Mouse (Mus musculus) ovary, adult 10 weeks (tissue): ENCODE results near the gene Eaf2. TPM values are rescaled to one million over a fixed set of nuclear protein-coding genes. Genes with fewer than 3 reads are reported as not detected.

Experiments
- polyA plus RNA-seq: library from polyadenylated mRNA; stranded (reverse); fragments of 350-450 nt; fragmentation: Illumina TruSeq; extraction: RNeasy Lipid Tissue Mini Kit (QIAGEN cat#74804); gene quantifications from one replicate; pipeline ENCODE4 v1.2.3, GENCODE M21; 2014

Gene Eaf2
- polyA plus RNA-seq = 1.1 TPM

GRCm38 (mm10) chr16:36874583-36875275, at the start of gene Eaf2, which contains the start of gene Golgb1:
TSS of gene Eaf2 (minus strand) at chr16:36875003.
TSS of gene Golgb1 (plus strand) at chr16:36875140.

GRCm38 (mm10) chr16:36828054-36828786, 46.6 kb downstream of the Eaf2 start, which contains the start of gene Iqcb1:
TSS of gene Iqcb1 (plus strand) at chr16:36828385.

GRCm38 (mm10) chr16:36784594-36785313, 90.0 kb downstream of the Eaf2 start, which contains the start of gene Slc15a2:
TSS of gene Slc15a2 (minus strand) at chr16:36784962.

Other genes starting within 250 kb of the Eaf2 start
- 6.7 TPM for gene Cd86, start 208.9 kb downstream of the Eaf2 start, polyA plus RNA-seq
- 4.7 TPM for gene Ildr1, start 181.0 kb downstream of the Eaf2 start, polyA plus RNA-seq
- gene Slc15a2, start 90.0 kb downstream of the Eaf2 start, polyA plus RNA-seq = 18.3 TPM
- 86.2 TPM for gene Iqcb1, start 46.6 kb downstream of the Eaf2 start, polyA plus RNA-seq
- 43.7 TPM for gene Golgb1, start 137 bp upstream of the Eaf2 start, polyA plus RNA-seq
- 0.74 TPM for gene Hcls1, start 60.0 kb upstream of the Eaf2 start, polyA plus RNA-seq
- gene Fbxo40, start 115.5 kb upstream of the Eaf2 start, polyA plus RNA-seq = 1.2 TPM
- gene Polq, start 136.8 kb upstream of the Eaf2 start, polyA plus RNA-seq = 4.7 TPM